Mouse (Mus musculus): ENCODE results near the gene Angptl3. TPM values are rescaled to one million over a fixed set of nuclear protein-coding genes. Genes with fewer than 3 reads are reported as not detected.
A peak's percentile ranks its signal among the peaks of the same experiment; 100 is the strongest.

The Angptl3 gene
- polyA plus RNA-seq, 2 experiments = 42.7 to 84.9 TPM

GRCm38 (mm10) chr4:99011039-99011438 is 19.7 kb upstream of the Angptl3 start:
- no peak overlapping the region for H3K4me2 ChIP-seq (ENCODE audit: low read depth)
- no peaks in the 10 kb centered on the region for H3K4me1 ChIP-seq (replicated peaks; ENCODE audit: control insufficient read depth in 2 of 2, insufficient read depth in 2 of 2, low read length in 1 of 2)
- H3K4me3 ChIP-seq (ENCODE audit: insufficient read depth in 1 of 2, low read depth in 2 of 2, low read length in 2 of 2) = no peak overlapping the region
- H3K36me3 ChIP-seq (replicated peaks; ENCODE audit: control insufficient read depth, insufficient read depth, low read depth) = no peaks in the 10 kb centered on the region
- WGBS (ENCODE audit: insufficient replicate concordance) = 71% methylated on average over 4 of the region's 4 CpGs
- ATAC-seq (ENCODE audit: insufficient read depth) (no peak), DNase-seq (ENCODE audit: low read depth in 3 of 3, low spot score in 3 of 3) (no peak)
- H3K9ac ChIP-seq (replicated peaks) = no peak overlapping the region
- H3K27ac ChIP-seq = no peak overlapping the region
- no peak for TF ChIP-seq CTCF (IDR thresholded peaks at IDR 0.05; ENCODE audit: low read depth)
- TF ChIP-seq EP300 (IDR thresholded peaks at IDR 0.05; ENCODE audit: low read depth) = no peak
- no peaks in the 10 kb centered on the region for H3K27me3 ChIP-seq (ENCODE audit: control insufficient read depth, insufficient read depth, low read length)
- no peaks in the 10 kb centered on the region for H3K9me3 ChIP-seq (ENCODE audit: control insufficient read depth, low read length)

DNA sequence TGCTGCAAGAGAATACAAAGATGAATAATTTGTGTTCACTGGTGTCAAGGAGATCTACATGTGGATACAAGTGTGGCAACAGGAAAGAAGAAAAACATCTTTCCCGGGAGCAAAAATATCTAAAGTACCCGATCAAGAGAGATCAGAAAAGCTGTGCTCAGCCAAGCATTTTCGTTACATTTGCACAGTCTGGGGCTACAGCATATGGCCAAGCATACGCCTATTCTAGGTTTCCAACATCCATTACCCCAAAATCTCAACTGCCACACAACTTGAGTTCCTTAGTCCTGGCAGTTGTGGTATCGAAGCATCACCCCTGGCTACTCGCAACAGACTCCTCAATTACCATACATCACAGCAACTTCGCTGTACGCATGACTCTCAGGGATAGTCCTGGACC is 8.5 kb upstream of the Angptl3 start:
- WGBS (ENCODE audit: insufficient replicate concordance) = 82% methylated on average over 8 of the region's 8 CpGs
- no peak for DNase-seq (ENCODE audit: low read depth in 3 of 3, low spot score in 3 of 3)
- no peaks in the 10 kb centered on the region for H3K36me3 ChIP-seq (replicated peaks; ENCODE audit: control insufficient read depth, insufficient read depth, low read depth)
- H3K27ac ChIP-seq = no peak overlapping the region
- no peaks in the 10 kb centered on the region for H3K4me1 ChIP-seq (replicated peaks; ENCODE audit: control insufficient read depth in 2 of 2, insufficient read depth in 2 of 2, low read length in 1 of 2)
- no peak overlapping the region for H3K9ac ChIP-seq (replicated peaks)
- no peaks in the 10 kb centered on the region for H3K9me3 ChIP-seq (ENCODE audit: control insufficient read depth, low read length)
- H3K4me2 ChIP-seq (ENCODE audit: low read depth) = no peak overlapping the region
- no peak for TF ChIP-seq EP300 (IDR thresholded peaks at IDR 0.05; ENCODE audit: low read depth)
- no peak for TF ChIP-seq CTCF (IDR thresholded peaks at IDR 0.05; ENCODE audit: low read depth)
- H3K4me3 ChIP-seq (ENCODE audit: insufficient read depth in 1 of 2, low read depth in 2 of 2, low read length in 2 of 2) = no peak overlapping the region
- ATAC-seq (ENCODE audit: insufficient read depth) = no peak
- H3K27me3 ChIP-seq (ENCODE audit: control insufficient read depth, insufficient read depth, low read length) = no peaks in the 10 kb centered on the region

DNA sequence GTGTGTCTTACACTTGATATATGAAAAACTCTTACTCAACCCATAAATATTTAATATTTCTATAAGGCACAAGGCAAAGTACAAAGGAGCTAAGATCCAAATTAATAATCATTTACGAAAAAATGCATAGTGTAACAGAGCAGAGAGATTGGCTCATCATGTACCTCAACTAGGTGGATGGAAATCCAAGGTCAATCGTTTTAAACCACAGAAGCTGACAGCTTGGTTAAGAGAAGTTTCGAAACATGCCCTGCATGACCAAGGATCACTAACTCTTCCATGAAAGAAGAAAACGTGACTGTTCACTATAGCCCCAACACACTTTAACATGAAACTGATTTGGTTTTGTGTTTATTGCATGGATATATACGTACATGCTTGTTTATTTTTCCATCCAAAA is 2.4 kb upstream of the Angptl3 start:
- Histone ChIP-seq H3K27ac (no peak overlapping the region), H3K27me3 (ENCODE audit: control insufficient read depth, insufficient read depth, low read length) (no peaks in the 10 kb centered on the region), H3K9me3 (ENCODE audit: control insufficient read depth, low read length) (no peaks in the 10 kb centered on the region), H3K4me2 (ENCODE audit: low read depth) (no peak overlapping the region), H3K4me1 (replicated peaks; ENCODE audit: control insufficient read depth in 2 of 2, insufficient read depth in 2 of 2, low read length in 1 of 2) (no peaks in the 10 kb centered on the region), H3K4me3 (ENCODE audit: insufficient read depth in 1 of 2, low read depth in 2 of 2, low read length in 2 of 2) (no peak overlapping the region), H3K9ac (replicated peaks) (no peak overlapping the region), H3K36me3 (replicated peaks; ENCODE audit: control insufficient read depth, insufficient read depth, low read depth) (no peaks in the 10 kb centered on the region)
- DNase-seq (ENCODE audit: low read depth in 3 of 3, low spot score in 3 of 3) (no peak), ATAC-seq (ENCODE audit: insufficient read depth) (no peak)
- 59% methylated on average over 5 of the region's 5 CpGs for WGBS (ENCODE audit: insufficient replicate concordance)
- TF ChIP-seq CTCF (IDR thresholded peaks at IDR 0.05; ENCODE audit: low read depth) (no peak), EP300 (IDR thresholded peaks at IDR 0.05; ENCODE audit: low read depth) (no peak)

DNA sequence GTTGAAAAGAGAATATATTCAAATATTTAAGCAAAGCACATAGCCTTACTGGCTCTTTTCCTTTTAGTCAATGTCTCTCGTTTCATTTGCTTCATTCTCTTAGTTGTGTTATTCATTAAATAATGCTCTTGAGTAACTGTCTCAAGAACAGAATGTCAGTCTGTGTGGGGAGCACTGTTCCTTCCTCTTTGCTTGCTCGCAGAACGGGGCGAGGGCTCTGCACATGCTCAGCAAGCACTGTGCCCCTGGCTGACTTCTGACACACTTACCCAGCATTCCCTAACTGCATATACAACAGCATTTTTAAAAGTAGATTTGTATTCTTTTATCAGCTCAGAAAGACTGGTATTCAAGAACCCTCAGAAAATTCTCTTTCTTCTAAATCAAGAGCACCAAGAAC is 2.2 kb downstream of the Angptl3 start:
- Histone ChIP-seq H3K9me3 (ENCODE audit: control insufficient read depth, low read length) (no peaks in the 10 kb centered on the region), H3K4me1 (replicated peaks; ENCODE audit: control insufficient read depth in 2 of 2, insufficient read depth in 2 of 2, low read length in 1 of 2) (no peaks in the 10 kb centered on the region), H3K27me3 (ENCODE audit: control insufficient read depth, insufficient read depth, low read length) (no peaks in the 10 kb centered on the region), H3K4me2 (ENCODE audit: low read depth) (peak overlapping the region; percentile 28; the same call in 1 of the 2 replicates), H3K4me3 (ENCODE audit: insufficient read depth in 1 of 2, low read depth in 2 of 2, low read length in 2 of 2) (no peak overlapping the region), H3K9ac (replicated peaks) (no peak overlapping the region), H3K27ac (no peak overlapping the region), H3K36me3 (replicated peaks; ENCODE audit: control insufficient read depth, insufficient read depth, low read depth) (no peaks in the 10 kb centered on the region)
- no peak for TF ChIP-seq EP300 (IDR thresholded peaks at IDR 0.05; ENCODE audit: low read depth)
- TF ChIP-seq CTCF (IDR thresholded peaks at IDR 0.05; ENCODE audit: low read depth) = no peak
- DNase-seq (ENCODE audit: low read depth in 3 of 3, low spot score in 3 of 3) (no peak), ATAC-seq (ENCODE audit: insufficient read depth) (no peak)
- WGBS (ENCODE audit: insufficient replicate concordance) = 25% methylated on average over 4 of the region's 4 CpGs

- peak; percentile 67 for TF ChIP-seq EP300 (IDR thresholded peaks at IDR 0.05; ENCODE audit: low read depth)
- no peak for TF ChIP-seq CTCF (IDR thresholded peaks at IDR 0.05; ENCODE audit: low read depth)
- Histone ChIP-seq H3K4me3 (ENCODE audit: insufficient read depth in 1 of 2, low read depth in 2 of 2, low read length in 2 of 2) (no peak overlapping the region), H3K36me3 (replicated peaks; ENCODE audit: control insufficient read depth, insufficient read depth, low read depth) (peaks cover 5% of the 10 kb centered on the region), H3K4me2 (ENCODE audit: low read depth) (no peak overlapping the region), H3K27ac (no peak overlapping the region), H3K9ac (replicated peaks) (no peak overlapping the region), H3K9me3 (ENCODE audit: control insufficient read depth, low read length) (no peaks in the 10 kb centered on the region), H3K27me3 (ENCODE audit: control insufficient read depth, insufficient read depth, low read length) (no peaks in the 10 kb centered on the region), H3K4me1 (replicated peaks; ENCODE audit: control insufficient read depth in 2 of 2, insufficient read depth in 2 of 2, low read length in 1 of 2) (peaks cover 0 to 12% of the 10 kb centered on the region in 2 experiments; a peak in 2 of 4 replicates)
- 22% methylated on average over 3 of the region's 3 CpGs for WGBS (ENCODE audit: insufficient replicate concordance)
- DNase-seq (ENCODE audit: low read depth in 3 of 3, low spot score in 3 of 3) = peak; percentile 29 to 53 (median 49)
- peak; percentile 99 for ATAC-seq (ENCODE audit: insufficient read depth)
Observed at GRCm38 (mm10) chr4:99044854-99045253, 14.1 kb downstream of the Angptl3 start.
